Mouse (Mus musculus) neural tube, embryonic 11.5 days (tissue): ENCODE measurements around the gene Olfr1058. TPM values are rescaled to one million over a fixed set of nuclear protein-coding genes. Genes with fewer than 3 reads are reported as not detected.

Experiments used
- ATAC-seq: fragments of 200-750 bp; cut with Nextera tagmentation; 2 replicates; pipeline ENCODE4 v1.8.0; 2017; ENCODE audit warnings: moderate number of reproducible peaks, mild to moderate bottlenecking, moderate TSS enrichment, moderate library complexity; ENCODE audit not compliant: insufficient read depth, low FRiP score, low TSS enrichment
- DNase-seq: peaks from one replicate; pipeline ENCODE4 v3.0.0-alpha.2; 2015; ENCODE audit warnings: low spot score
- H3K27ac ChIP-seq: fragments of 300-500 bp; sonication (generic); 2 replicates; pipeline ENCODE4 v1.5.1; 2014; ENCODE audit warnings: low read depth, mild to moderate bottlenecking, low read length
- H3K27me3 ChIP-seq: fragments of 300-500 bp; sonication (generic); 2 replicates; pipeline ENCODE4 v1.6.1; 2014; ENCODE audit warnings: mild to moderate bottlenecking, low read length, mixed read lengths; ENCODE audit not compliant: control insufficient read depth, insufficient read depth
- H3K36me3 ChIP-seq: fragments of 300-500 bp; sonication (generic); 2 replicates; pipeline ENCODE4 v1.6.1; 2014; ENCODE audit warnings: mild to moderate bottlenecking, low read length, moderate library complexity, mixed read lengths; ENCODE audit not compliant: control insufficient read depth, insufficient read depth
- H3K4me1 ChIP-seq: fragments of 300-500 bp; sonication (generic); 2 replicates; pipeline ENCODE4 v1.6.1; 2014; ENCODE audit warnings: low read length, mixed read lengths; ENCODE audit not compliant: control insufficient read depth, insufficient read depth
- H3K4me2 ChIP-seq: fragments of 300-500 bp; sonication (generic); 2 replicates; pipeline ENCODE4 v1.6.1; 2014; ENCODE audit warnings: low read depth, mild to moderate bottlenecking, moderate library complexity
- H3K4me3 ChIP-seq: fragments of 300-500 bp; sonication (generic); 2 replicates; pipeline ENCODE4 v1.5.1; 2014; ENCODE audit warnings: low read depth, low read length
- H3K9ac ChIP-seq: fragments of 300-500 bp; sonication (generic); 2 replicates; pipeline ENCODE4 v1.6.1; 2014; ENCODE audit warnings: mild to moderate bottlenecking, low read length
- H3K9me3 ChIP-seq: fragments of 300-500 bp; sonication (generic); 2 replicates; pipeline ENCODE4 v1.6.1; 2016; ENCODE audit warnings: low read length; ENCODE audit not compliant: control insufficient read depth
- WGBS: fragments of 180-500 bp; shearing (Covaris S2); extraction: QIAGEN DNeasy Blood & Tissue Kit; methylation state at CpG from one replicate; pipeline ENCODE4 v1.1.7; 2014; 5-methylcytosine and 5-hydroxymethylcytosine counted together
- polyA plus RNA-seq: library from polyadenylated mRNA; unstranded; fragments of >200 nt; fragmentation: Nextera tagmentation; extraction: Ambion mirVana; gene quantifications from 2 replicates; pipeline ENCODE4 v1.2.1, GENCODE M21; 2014

Olfr1058 gene
- polyA plus RNA-seq, 1 experiment from 2014 or later, result not detected

DNA sequence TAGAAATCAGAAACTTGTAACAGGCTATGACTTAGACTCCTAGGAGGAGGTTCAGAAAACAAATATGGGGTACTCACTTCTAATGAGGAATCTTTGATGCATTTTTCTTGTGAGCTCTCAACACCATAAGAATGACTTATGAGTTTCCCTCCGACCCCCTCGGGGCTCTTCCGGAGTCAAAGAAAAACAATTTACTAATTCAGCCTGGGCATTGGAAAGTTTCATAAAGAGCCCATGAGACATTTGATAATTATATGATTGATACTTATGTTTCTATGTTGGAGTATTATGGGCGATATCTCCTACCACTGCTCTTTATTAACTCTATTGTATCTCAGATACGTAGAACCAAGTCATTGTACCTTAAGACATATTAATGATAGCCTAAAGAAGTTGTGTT is 38.2 kb downstream of the Olfr1058 start, which contains the start of gene Olfr1055:
Gene Olfr1055 (minus strand): TSS at position 101 of the 400 bp plus-strand sequence.
- no peaks in the 10 kb centered on the region for H3K9me3 ChIP-seq
- no peak within 1 kb of the TSS for H3K4me2 ChIP-seq
- no peaks in the 10 kb centered on the region for H3K4me1 ChIP-seq
- no peaks in the 10 kb centered on the region for H3K36me3 ChIP-seq
- DNase-seq (no peak), ATAC-seq (no peak)
- H3K27me3 ChIP-seq, result no peaks in the 10 kb centered on the region
- WGBS, result 88% methylated on average over 5 of the region's 5 CpGs
- H3K4me3 ChIP-seq, result no peak within 1 kb of the TSS
- no peak within 1 kb of the TSS for H3K9ac ChIP-seq
- no peak within 1 kb of the TSS for H3K27ac ChIP-seq

- 88% methylated on average over 3 of the region's 3 CpGs for WGBS
- H3K9me3 ChIP-seq, result no peaks in the 10 kb centered on the region
- H3K4me3 ChIP-seq, result no peak within 1 kb of the TSS
- H3K27ac ChIP-seq, result no peak within 1 kb of the TSS
- H3K9ac ChIP-seq, result no peak within 1 kb of the TSS
- H3K27me3 ChIP-seq, result no peaks in the 10 kb centered on the region
- no peak within 1 kb of the TSS for H3K4me2 ChIP-seq
- no peak for ATAC-seq
- no peak for DNase-seq
- no peaks in the 10 kb centered on the region for H3K36me3 ChIP-seq
- H3K4me1 ChIP-seq, result no peaks in the 10 kb centered on the region
Measured at GRCm38 (mm10) chr2:86335333-86335732, 53.0 kb downstream of the Olfr1058 start, which contains the start of gene Olfr1054. Gene Olfr1054 (minus strand): TSS chr2:86335433.

Other genes starting within 250 kb of the Olfr1058 start
- not detected in 2 replicates for gene Olfr1040, start 241.8 kb downstream of the Olfr1058 start, polyA plus RNA-seq
- not detected in 2 replicates for gene Olfr1042, start 226.7 kb downstream of the Olfr1058 start, polyA plus RNA-seq
- not detected in 2 replicates for gene Olfr1043, start 221.0 kb downstream of the Olfr1058 start, polyA plus RNA-seq
- not detected in 2 replicates for gene Olfr1044, start 210.7 kb downstream of the Olfr1058 start, polyA plus RNA-seq
- gene Olfr52, start 202.9 kb downstream of the Olfr1058 start, polyA plus RNA-seq, result not detected in 2 replicates
- gene Olfr1045, start 185.6 kb downstream of the Olfr1058 start, polyA plus RNA-seq, result not detected in 2 replicates
- not detected in 2 replicates for gene Olfr1046, start 169.2 kb downstream of the Olfr1058 start, polyA plus RNA-seq
- gene Olfr1047, start 157.2 kb downstream of the Olfr1058 start, polyA plus RNA-seq, result not detected in 2 replicates
- gene Olfr1048, start 148.3 kb downstream of the Olfr1058 start, polyA plus RNA-seq, result not detected in 2 replicates
- gene Olfr1049, start 130.2 kb downstream of the Olfr1058 start, polyA plus RNA-seq, result not detected in 2 replicates
- not detected in 2 replicates for gene Olfr1051, start 109.5 kb downstream of the Olfr1058 start, polyA plus RNA-seq
- not detected in 2 replicates for gene Olfr1052, start 96.1 kb downstream of the Olfr1058 start, polyA plus RNA-seq
- gene Olfr1053, start 73.3 kb downstream of the Olfr1058 start, polyA plus RNA-seq, result not detected in 2 replicates
- gene Olfr1054, start 53.1 kb downstream of the Olfr1058 start, polyA plus RNA-seq, result not detected in 2 replicates
- gene Olfr1055, start 38.3 kb downstream of the Olfr1058 start, polyA plus RNA-seq, result not detected in 2 replicates
- not detected in 2 replicates for gene Olfr1056, start 26.1 kb downstream of the Olfr1058 start, polyA plus RNA-seq
- gene Olfr1057, start 10.2 kb downstream of the Olfr1058 start, polyA plus RNA-seq, result not detected in 2 replicates
- not detected in 2 replicates for gene Olfr1061, start 25.5 kb upstream of the Olfr1058 start, polyA plus RNA-seq
- not detected in 2 replicates for gene Olfr1062, start 38.2 kb upstream of the Olfr1058 start, polyA plus RNA-seq
- gene Olfr1065, start 62.0 kb upstream of the Olfr1058 start, polyA plus RNA-seq, result not detected in 2 replicates
- not detected in 2 replicates for gene Olfr1066, start 67.7 kb upstream of the Olfr1058 start, polyA plus RNA-seq
- gene Olfr228, start 98.8 kb upstream of the Olfr1058 start, polyA plus RNA-seq, result not detected in 2 replicates
- gene Olfr1076, start 119.9 kb upstream of the Olfr1058 start, polyA plus RNA-seq, result not detected in 2 replicates
- not detected in 2 replicates for gene Olfr1079, start 153.9 kb upstream of the Olfr1058 start, polyA plus RNA-seq
- gene Olfr1080, start 169.7 kb upstream of the Olfr1058 start, polyA plus RNA-seq, result not detected in 2 replicates
- gene Olfr1082, start 210.4 kb upstream of the Olfr1058 start, polyA plus RNA-seq, result not detected in 2 replicates